Mouse (Mus musculus): Measurements from ENCODE around the gene Mob4. TPM values are rescaled to one million over a fixed set of nuclear protein-coding genes. Genes with fewer than 3 reads are reported as not detected.

The Mob4 gene
- polyA plus RNA-seq (2015; fragmentation: Nextera tagmentation; extraction: Ambion mirVana), result 143 and 152 TPM in 2 replicates

DNA sequence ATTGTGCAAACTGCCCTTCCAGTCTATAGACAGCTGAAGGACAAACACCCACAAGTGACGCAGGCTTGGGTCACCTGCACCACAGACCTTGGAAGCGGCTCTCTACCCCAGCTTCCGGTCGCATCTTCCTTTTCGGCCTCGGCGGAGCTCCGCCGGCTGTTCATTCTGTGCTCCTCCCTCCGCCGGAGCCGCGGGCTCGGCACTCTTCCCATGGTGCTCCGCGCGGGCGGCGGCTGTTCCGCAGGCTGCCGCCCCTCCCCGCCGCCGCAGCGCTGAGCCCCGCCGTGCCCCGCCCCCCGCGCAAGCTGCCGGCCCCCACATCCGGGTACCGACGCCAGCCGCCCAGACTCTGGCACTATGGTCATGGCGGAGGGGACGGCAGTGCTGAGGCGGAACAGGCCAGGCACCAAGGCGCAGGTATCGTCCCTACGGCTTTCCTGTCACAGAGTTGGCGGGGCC lies at the start of gene Mob4:
Gene Mob4 (plus strand): TSS at position 289 of the 459 bp plus-strand sequence.
- WGBS, result under 1% methylated on average over 42 of the region's 42 CpGs
- Histone ChIP-seq H3K4me1 (replicated peaks) (peaks cover 7% of the 10 kb centered on the region; the same call in 1 of the 2 replicates), H3K4me2 (replicated peaks) (peak within 1 kb of the TSS; percentile 59), H3K36me3 (no peaks in the 10 kb centered on the region), H3K9ac (peak within 1 kb of the TSS; percentile 99), H3K27me3 (replicated peaks) (no peaks in the 10 kb centered on the region), H3K9me3 (no peaks in the 10 kb centered on the region; the same call in 1 of the 2 replicates), H3K27ac (peak within 1 kb of the TSS; percentile 98), H3K4me3 (replicated peaks) (peak within 1 kb of the TSS; percentile 99)
- peak; percentile 97 for ATAC-seq

DNA sequence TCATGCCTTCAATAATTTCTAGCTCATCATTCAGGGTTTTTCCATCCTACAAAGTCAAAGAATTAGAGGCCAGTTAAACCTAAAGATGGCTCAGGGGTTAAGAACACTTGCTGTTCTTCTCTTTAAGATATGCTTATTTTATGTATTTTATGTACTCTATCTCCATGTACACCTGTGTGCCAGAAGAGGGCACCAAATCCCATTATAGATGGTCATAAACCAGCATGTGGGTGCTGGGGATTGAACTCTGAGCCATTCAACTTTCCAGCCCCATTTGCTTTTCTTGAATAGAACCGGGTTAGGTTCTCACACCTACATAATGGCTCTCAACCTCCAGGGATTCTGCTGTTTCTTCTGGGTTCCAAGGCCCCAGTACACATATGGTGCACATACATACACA lies 48.9 kb upstream of the Mob4 start:
- Histone ChIP-seq H3K4me1 (replicated peaks) (no peaks in the 10 kb centered on the region), H3K36me3 (peaks cover 35% of the 10 kb centered on the region), H3K9me3 (no peaks in the 10 kb centered on the region), H3K4me3 (replicated peaks) (no peak overlapping the region), H3K4me2 (replicated peaks) (no peak overlapping the region), H3K9ac (no peak overlapping the region), H3K27me3 (replicated peaks) (no peaks in the 10 kb centered on the region), H3K27ac (no peak overlapping the region)
- WGBS, result 64% methylated on average over 1 of the region's 1 CpGs
- no peak for ATAC-seq

DNA sequence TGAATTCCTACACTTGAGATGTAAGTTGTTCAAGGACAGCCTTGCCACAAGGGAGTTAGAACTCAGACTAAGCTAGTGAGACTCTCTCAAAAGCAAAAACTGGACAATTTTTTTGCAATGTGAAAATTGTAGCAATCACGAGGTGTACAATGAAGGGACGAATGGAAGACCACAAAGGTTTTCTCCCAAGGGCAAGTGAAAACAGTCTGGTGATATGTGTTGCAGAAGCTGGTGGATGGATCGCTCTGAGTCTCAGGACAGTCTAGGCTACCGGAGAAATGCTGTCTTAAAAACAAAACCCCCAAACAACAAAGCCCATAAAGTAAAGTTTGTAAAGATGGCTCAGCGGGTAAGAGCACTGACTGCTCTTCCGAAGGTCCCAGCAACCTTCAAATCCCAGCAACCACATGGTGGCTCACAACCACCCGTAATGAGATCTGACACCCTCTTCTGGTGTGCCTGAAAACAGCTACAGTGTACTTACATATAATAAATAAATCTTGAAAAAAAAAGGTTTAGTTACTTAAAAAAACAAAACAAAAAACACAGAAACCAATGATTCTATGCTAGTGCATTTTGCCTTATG lies 45.2 kb upstream of the Mob4 start:
- 46% methylated on average over 7 of the region's 7 CpGs for WGBS
- no peaks in the 10 kb centered on the region for H3K27me3 ChIP-seq (replicated peaks)
- peaks cover 23% of the 10 kb centered on the region for H3K36me3 ChIP-seq
- H3K4me1 ChIP-seq (replicated peaks), result peaks cover 4% of the 10 kb centered on the region; the same call in 1 of the 2 replicates
- H3K9ac ChIP-seq, result no peak overlapping the region
- H3K4me2 ChIP-seq (replicated peaks), result peak overlapping the region; percentile 77
- H3K27ac ChIP-seq, result no peak overlapping the region
- H3K9me3 ChIP-seq, result no peaks in the 10 kb centered on the region
- no peak for ATAC-seq
- H3K4me3 ChIP-seq (replicated peaks), result peak overlapping the region; percentile 94

DNA sequence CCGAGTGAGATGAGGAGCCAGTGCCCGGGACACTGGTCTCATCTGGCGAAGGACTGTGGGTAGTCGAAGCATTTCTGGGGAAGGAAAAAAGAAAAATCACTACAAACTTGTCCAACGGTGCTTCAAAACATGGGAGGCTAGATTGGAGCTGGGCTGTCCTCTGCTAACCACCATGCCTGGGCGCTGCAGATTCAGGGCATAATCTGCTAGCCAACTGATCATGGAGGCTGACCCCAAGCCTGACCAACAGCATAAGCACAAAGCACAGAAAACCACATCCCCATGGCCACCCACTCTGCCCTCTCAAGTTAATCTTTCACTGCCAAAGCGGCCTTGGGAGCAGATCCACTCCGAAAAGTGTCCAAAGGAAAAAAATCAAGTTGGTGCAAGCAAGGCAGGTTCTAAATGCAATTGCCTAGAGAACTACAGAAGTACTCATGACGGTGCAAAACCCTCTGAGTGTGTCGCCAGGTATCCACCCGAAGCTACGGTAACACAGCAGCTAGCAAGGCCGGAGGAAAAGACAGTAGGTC lies 44.1 kb upstream of the Mob4 start:
- WGBS, result under 1% methylated on average over 13 of the region's 13 CpGs
- no peaks in the 10 kb centered on the region for H3K9me3 ChIP-seq
- no peak for ATAC-seq
- H3K4me2 ChIP-seq (replicated peaks), result peak overlapping the region; percentile 77
- H3K27me3 ChIP-seq (replicated peaks), result no peaks in the 10 kb centered on the region
- peaks cover 20% of the 10 kb centered on the region for H3K36me3 ChIP-seq
- H3K9ac ChIP-seq, result peak overlapping the region; percentile 99
- H3K27ac ChIP-seq, result peak overlapping the region; percentile 96; the same call in 1 of the 2 replicates
- H3K4me3 ChIP-seq (replicated peaks), result peak overlapping the region; percentile 94
- peaks cover 4% of the 10 kb centered on the region; the same call in 1 of the 2 replicates for H3K4me1 ChIP-seq (replicated peaks)

DNA sequence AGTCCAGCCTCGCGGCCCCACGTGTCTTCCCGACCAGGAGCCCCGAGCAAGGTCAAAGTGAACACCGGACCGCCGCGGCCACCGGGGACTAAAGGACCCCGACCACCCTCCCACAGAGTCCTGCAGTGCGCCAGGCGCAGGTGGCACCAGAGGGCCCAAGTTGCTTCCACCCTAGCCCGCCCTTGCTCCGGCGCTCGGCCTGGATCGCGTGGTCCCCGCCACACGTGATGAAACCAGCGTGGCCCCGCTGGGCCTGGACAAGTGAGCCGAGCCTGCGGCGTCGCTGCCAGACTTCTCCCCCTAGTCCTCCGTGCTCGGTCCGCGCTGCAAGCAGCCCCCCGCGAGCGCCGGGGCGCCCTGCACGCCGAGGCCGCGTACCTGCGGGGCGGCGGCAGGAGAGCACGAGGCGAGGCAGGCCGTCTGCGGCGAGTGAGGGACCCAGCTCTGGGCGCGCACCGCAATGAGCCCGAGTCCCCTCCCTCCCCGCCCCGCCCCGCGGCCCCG lies 43.6 kb upstream of the Mob4 start:
- peak overlapping the region; percentile 94 for H3K4me3 ChIP-seq (replicated peaks)
- peaks cover 15% of the 10 kb centered on the region for H3K36me3 ChIP-seq
- peak overlapping the region; percentile 77 for H3K4me2 ChIP-seq (replicated peaks)
- H3K27me3 ChIP-seq (replicated peaks), result no peaks in the 10 kb centered on the region
- H3K4me1 ChIP-seq (replicated peaks), result peaks cover 4% of the 10 kb centered on the region; the same call in 1 of the 2 replicates
- H3K27ac ChIP-seq, result peak overlapping the region; percentile 96
- peak overlapping the region; percentile 99 for H3K9ac ChIP-seq
- peak; percentile 88 for ATAC-seq
- no peaks in the 10 kb centered on the region for H3K9me3 ChIP-seq
- under 1% methylated on average over 51 of the region's 57 CpGs for WGBS

DNA sequence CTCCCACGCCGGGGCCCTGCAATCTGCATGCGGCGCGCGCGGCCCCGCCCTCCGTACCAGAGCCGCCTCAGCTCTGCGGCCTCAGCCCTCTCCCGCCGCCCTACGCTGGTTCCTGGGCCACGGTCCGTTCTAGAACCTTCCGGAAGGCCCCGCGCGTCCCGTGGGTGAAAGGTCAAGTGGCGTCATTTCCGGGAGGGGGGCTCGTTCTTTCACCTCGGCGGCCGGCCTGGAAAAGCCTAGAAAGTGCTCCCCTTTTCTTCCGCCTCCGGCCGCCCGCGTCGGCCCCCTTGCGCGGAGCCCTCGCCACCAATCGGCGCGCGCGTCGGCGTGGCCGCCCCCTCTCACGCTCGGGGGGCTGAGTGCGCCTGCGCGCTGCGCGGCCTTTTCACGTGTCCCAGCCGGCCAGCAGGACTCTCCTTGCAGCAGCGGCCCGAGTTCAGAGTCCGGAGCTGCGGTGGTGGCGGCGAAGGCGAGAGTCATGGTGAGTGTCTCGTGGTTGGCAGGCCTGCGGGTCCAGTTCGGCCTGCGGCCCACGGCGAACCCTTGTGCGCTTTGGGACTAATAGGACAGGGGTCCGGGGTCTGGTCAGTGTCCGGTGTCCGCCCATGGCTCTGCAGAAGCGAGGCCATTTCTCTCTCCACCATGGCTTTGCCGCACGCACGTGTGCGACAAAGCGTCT lies 43.0 kb upstream of the Mob4 start, which contains the start of the genes Hspe1 and Hspd1:
Gene Hspe1 (plus strand): TSS at position 201 of the 679 bp plus-strand sequence.
Gene Hspd1 (minus strand): TSS at position 312 of the 679 bp plus-strand sequence.
- Histone ChIP-seq H3K27me3 (replicated peaks) (no peaks in the 10 kb centered on the region), H3K36me3 (peaks cover 11% of the 10 kb centered on the region), H3K9ac (peak within 1 kb of the TSS; percentile 99), H3K4me1 (replicated peaks) (peaks cover 4% of the 10 kb centered on the region; the same call in 1 of the 2 replicates), H3K4me2 (replicated peaks) (peak within 1 kb of the TSS; percentile 77), H3K27ac (peak within 1 kb of the TSS; percentile 96), H3K4me3 (replicated peaks) (peak within 1 kb of the TSS; percentile 94), H3K9me3 (no peaks in the 10 kb centered on the region)
- ATAC-seq, result peak; percentile 93
- under 1% methylated on average over 68 of the region's 76 CpGs for WGBS

DNA sequence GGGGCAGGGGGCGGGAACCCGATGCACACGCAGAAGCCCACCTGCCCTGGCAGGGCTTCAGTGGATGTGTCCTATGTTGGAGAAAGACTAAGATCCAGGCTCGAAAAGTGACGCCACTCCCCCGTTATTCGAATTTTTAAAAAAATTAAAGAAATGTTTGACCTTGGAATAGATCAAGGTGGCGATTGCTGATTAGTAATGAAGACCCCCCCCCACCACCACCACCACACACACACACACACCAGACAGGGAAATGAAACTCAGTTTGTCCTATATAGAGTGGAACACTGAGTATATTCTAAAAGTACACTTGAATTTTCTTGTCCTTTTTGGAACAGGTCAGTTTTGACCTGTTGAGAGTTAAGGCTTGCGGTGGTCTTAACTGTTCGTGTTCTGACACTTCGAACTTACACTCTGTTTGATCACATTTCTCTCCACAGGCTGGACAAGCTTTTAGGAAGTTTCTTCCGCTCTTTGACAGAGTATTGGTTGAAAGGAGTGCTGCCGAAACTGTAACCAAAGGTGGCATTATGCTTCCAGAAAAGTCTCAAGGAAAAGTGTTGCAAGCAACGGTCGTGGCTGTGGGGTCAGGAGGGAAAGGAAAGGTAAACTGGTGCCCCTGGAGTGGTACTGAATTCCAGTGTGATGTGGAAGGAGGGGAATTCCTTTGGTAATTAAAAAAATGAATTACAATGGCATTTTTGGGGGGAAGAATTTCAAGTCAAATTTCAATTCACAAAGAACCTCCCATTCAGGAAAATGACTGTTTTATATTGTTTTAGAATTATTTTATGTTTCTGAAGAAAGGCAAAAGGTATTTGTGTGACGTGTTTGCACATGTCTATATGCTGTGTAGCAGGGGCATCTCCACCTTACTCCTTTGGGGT lies 42.2 kb upstream of the Mob4 start:
- Histone ChIP-seq H3K9ac (peak overlapping the region; percentile 79), H3K36me3 (peaks cover 4% of the 10 kb centered on the region; the same call in 1 of the 2 replicates), H3K4me1 (replicated peaks) (peaks cover 4% of the 10 kb centered on the region; the same call in 1 of the 2 replicates), H3K4me2 (replicated peaks) (peak overlapping the region; percentile 66), H3K4me3 (replicated peaks) (peak overlapping the region; percentile 94), H3K9me3 (no peaks in the 10 kb centered on the region), H3K27ac (peak overlapping the region; percentile 96), H3K27me3 (replicated peaks) (no peaks in the 10 kb centered on the region)
- ATAC-seq, result no peak
- WGBS, result 4% methylated on average over 16 of the region's 16 CpGs

DNA sequence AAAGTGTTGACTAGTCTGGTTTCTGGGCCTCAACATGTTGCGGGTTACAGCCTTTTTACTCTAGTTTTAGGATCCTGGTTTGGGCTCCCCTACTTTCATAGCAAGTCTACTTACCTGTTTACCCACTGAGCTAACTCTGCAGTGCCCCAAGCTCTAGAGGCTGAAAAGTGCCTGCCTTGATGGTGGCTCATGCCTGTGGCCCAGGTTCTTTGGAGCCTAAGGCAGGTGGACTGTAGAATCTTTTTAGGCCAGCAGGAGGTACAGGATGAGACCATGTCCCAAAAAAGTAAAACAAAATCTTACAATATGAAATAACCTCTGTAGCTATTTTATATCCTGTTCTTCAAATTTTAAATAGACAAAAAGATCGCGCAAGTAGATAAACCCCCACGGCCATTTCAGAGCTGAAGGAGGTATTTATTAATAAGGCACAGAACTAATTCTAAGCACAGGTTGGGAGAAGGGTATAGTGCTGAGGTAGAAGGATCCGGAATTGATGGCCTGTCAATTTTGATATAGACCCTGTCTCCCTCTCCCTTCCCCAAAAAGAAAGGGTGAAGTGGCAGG lies 41.5 kb upstream of the Mob4 start:
- WGBS, result 78% methylated on average over 5 of the region's 5 CpGs
- H3K27ac ChIP-seq, result no peak overlapping the region

DNA sequence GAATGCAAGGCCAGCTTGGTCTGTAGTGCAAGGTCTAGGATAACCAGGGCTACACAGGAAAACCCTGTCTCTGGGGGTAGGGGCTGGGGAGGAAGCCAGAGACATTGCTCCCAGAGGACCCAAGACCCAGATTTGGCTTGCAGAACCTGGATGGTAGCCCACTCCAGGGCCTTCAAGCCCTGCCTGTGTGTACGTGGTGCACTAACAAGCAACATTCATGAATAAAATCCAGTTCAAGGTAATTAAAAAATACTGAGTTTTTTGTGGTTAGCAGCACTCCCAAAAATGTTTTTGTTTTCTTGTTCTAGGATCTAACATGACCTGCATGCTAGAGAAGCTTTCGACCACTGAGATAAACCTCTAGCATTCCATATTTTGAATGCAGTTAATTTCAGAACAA lies 39.0 kb upstream of the Mob4 start:
- H3K4me1 ChIP-seq (replicated peaks), result peaks cover 4% of the 10 kb centered on the region; the same call in 1 of the 2 replicates
- 88% methylated on average over 2 of the region's 2 CpGs for WGBS

More for the DNA sequence above, 41.5 kb upstream of the Mob4 start:
- Histone ChIP-seq H3K4me2 (replicated peaks) (peak overlapping the region; percentile 66), H3K9ac (peak overlapping the region; percentile 47), H3K27me3 (replicated peaks) (no peaks in the 10 kb centered on the region), H3K9me3 (no peaks in the 10 kb centered on the region), H3K4me3 (replicated peaks) (peak overlapping the region; percentile 94), H3K36me3 (no peaks in the 10 kb centered on the region), H3K4me1 (replicated peaks) (peaks cover 4% of the 10 kb centered on the region; the same call in 1 of the 2 replicates)
- no peak for ATAC-seq

DNA sequence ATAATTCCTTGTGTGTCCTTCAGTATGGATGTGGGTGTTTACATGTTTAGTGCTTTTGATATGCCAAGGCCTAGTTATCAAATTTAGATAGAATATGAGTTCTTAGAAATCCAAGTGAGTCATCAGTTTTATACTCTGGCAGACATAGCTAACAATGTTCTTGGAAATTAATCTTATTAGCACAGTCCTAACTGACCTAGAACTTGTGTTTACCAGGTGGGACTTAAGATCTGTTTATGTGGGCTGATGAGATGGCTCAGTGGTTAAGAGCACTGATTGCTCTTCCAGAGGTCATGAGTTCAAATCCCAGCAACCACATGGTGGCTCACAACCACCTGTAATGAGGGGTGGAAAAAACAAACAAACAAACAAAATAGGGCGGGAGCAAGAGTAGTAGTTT lies 38.6 kb upstream of the Mob4 start:
- ATAC-seq, result no peak
- 65% methylated on average over 1 of the region's 1 CpGs for WGBS
- no peak overlapping the region for H3K9ac ChIP-seq

More for the DNA sequence above, 39.0 kb upstream of the Mob4 start:
- no peaks in the 10 kb centered on the region for H3K9me3 ChIP-seq
- no peak overlapping the region for H3K4me3 ChIP-seq (replicated peaks)
- no peak overlapping the region for H3K4me2 ChIP-seq (replicated peaks)
- no peaks in the 10 kb centered on the region for H3K27me3 ChIP-seq (replicated peaks)
- H3K9ac ChIP-seq, result no peak overlapping the region
- H3K27ac ChIP-seq, result no peak overlapping the region
- H3K36me3 ChIP-seq, result no peaks in the 10 kb centered on the region
- no peak for ATAC-seq

DNA sequence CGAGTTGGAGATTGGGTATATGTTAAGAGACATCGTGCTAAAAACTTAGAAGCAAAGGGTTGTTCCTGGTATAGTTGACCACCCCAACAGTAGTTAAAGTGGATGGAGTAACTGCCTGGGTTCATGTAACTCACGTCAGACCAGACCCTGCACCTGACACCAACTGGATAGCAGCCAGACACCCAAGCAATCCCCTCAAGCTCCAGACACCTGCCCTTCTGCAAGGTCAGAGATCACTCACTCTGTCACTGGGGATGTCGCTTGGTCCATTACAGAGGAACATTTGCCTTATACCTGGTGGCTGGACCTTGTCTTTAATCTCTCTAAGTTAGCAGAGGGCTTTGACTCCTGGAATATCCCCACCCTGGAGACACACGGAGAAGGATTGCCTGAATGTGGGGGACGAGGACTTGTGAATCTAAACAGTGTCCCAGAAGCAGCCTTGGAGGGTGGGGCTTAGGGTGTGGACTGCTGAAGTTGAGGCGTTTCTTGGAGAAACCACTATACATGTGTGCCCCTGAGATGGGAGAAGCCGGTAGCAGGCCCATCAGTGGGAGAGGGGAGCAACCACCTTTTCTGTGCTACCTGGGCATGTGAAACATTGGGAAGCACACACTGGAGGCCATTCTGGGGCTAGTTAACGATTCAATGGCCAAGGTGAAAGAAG lies 24.0 kb upstream of the Mob4 start:
- 77% methylated on average over 9 of the region's 9 CpGs for WGBS
- Histone ChIP-seq H3K27me3 (replicated peaks) (no peaks in the 10 kb centered on the region), H3K36me3 (no peaks in the 10 kb centered on the region), H3K27ac (no peak overlapping the region), H3K4me3 (replicated peaks) (no peak overlapping the region), H3K9me3 (no peaks in the 10 kb centered on the region), H3K9ac (no peak overlapping the region), H3K4me2 (replicated peaks) (no peak overlapping the region), H3K4me1 (replicated peaks) (0 out of 2 replicates have a peak, but pooled peaks cover 2% of the 10 kb centered on the region)
- no peak for ATAC-seq

More for the DNA sequence above, 38.6 kb upstream of the Mob4 start:
- Histone ChIP-seq H3K36me3 (no peaks in the 10 kb centered on the region), H3K4me1 (replicated peaks) (peaks cover 4% of the 10 kb centered on the region; the same call in 1 of the 2 replicates), H3K27ac (no peak overlapping the region), H3K4me3 (replicated peaks) (no peak overlapping the region), H3K27me3 (replicated peaks) (no peaks in the 10 kb centered on the region), H3K4me2 (replicated peaks) (no peak overlapping the region), H3K9me3 (no peaks in the 10 kb centered on the region)

All from intestine, embryonic 15.5 days (tissue).